Mouse (Mus musculus) neural tube, embryonic 14.5 days (tissue): Measurements from ENCODE around the gene Epha3. TPM values are rescaled to one million over a fixed set of nuclear protein-coding genes. Genes with fewer than 3 reads are reported as not detected.
A peak's percentile ranks its signal among the peaks of the same experiment; 100 is the strongest.

Source experiments
- ATAC-seq: fragments of 200-750 bp; cut with Nextera tagmentation; 2 replicates; pipeline ENCODE4 v1.8.0; 2017; ENCODE audit warnings: low read depth, mild to moderate bottlenecking, moderate TSS enrichment, moderate library complexity
- H3K27ac ChIP-seq: fragments of 300-500 bp; sonication (generic); 2 replicates; pipeline ENCODE4 v1.5.1; 2014; ENCODE audit warnings: low read depth, mild to moderate bottlenecking, control low read depth, low read length, moderate library complexity, mixed read lengths
- H3K27me3 ChIP-seq: fragments of 300-500 bp; sonication (generic); 2 replicates; pipeline ENCODE4 v1.6.1; 2014; ENCODE audit warnings: low read length; ENCODE audit not compliant: control insufficient read depth, insufficient read depth
- H3K36me3 ChIP-seq: fragments of 300-500 bp; sonication (generic); 2 replicates; pipeline ENCODE4 v1.6.1; 2014; ENCODE audit warnings: low read length, mixed read lengths; ENCODE audit not compliant: control insufficient read depth, insufficient read depth
- H3K4me1 ChIP-seq: fragments of 300-500 bp; sonication (generic); 2 replicates; pipeline ENCODE4 v1.6.1; 2014; ENCODE audit warnings: low read length; ENCODE audit not compliant: control insufficient read depth, insufficient read depth
- H3K4me2 ChIP-seq: fragments of 300-500 bp; sonication (generic); 2 replicates; pipeline ENCODE4 v1.6.1; 2014; ENCODE audit warnings: mild to moderate bottlenecking, low read depth, low read length, control low read depth
- H3K4me3 ChIP-seq: fragments of 300-500 bp; sonication (generic); 2 replicates; pipeline ENCODE4 v1.5.1; 2014; ENCODE audit warnings: low read depth, low read length, control low read depth, mixed read lengths
- H3K9ac ChIP-seq: fragments of 300-500 bp; sonication (generic); replicated peaks from 2 replicates; pipeline ENCODE4 v1.6.1; 2014; ENCODE audit warnings: low read depth, mild to moderate bottlenecking, control low read depth, low read length, mixed read lengths
- H3K9me3 ChIP-seq: fragments of 300-500 bp; sonication (generic); 2 replicates; pipeline ENCODE4 v1.6.1; 2016; ENCODE audit warnings: low read length; ENCODE audit not compliant: control insufficient read depth
- WGBS: fragments of 180-500 bp; shearing (Covaris S2); extraction: QIAGEN DNeasy Blood & Tissue Kit; methylation state at CpG from one replicate; pipeline ENCODE4 v1.1.7; 2014; 5-methylcytosine and 5-hydroxymethylcytosine counted together
- polyA plus RNA-seq: library from polyadenylated mRNA; unstranded; fragments of >200 nt; fragmentation: Nextera tagmentation; extraction: Ambion mirVana; gene quantifications from 2 replicates; pipeline ENCODE4 v1.2.1, GENCODE M21; 2014

The Epha3 gene
- 17.0 and 17.6 TPM in 2 replicates for polyA plus RNA-seq

DNA sequence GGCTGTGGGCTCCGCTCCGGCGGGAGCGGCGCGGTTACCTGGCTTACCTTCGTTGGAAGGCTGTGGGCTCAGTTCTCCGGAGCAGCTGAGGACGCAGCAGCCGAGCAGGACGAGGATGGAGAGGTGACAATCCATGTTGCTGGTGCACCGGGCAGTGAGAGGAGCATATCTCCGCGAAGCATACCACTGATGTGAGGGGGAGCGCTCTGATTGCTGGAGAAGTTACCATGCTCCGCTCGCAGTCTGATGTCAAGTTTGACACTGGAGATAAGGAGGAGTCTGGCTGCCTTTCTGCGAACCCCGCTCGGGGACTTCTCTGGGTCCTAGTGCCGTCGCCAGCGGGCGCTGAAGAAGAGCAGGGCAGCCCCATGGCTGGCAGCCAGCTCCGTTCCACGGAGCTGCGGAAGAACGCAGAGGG is at the start of gene Epha3:
TSS of gene Epha3 (minus strand) at position 263 of the 418 bp plus-strand sequence.
- no peaks in the 10 kb centered on the region for H3K27me3 ChIP-seq
- H3K4me1 ChIP-seq: no peaks in the 10 kb centered on the region
- under 1% methylated on average over 28 of the region's 28 CpGs for WGBS
- H3K27ac ChIP-seq: peak within 1 kb of the TSS; percentile 62
- H3K9me3 ChIP-seq: no peaks in the 10 kb centered on the region
- H3K9ac ChIP-seq: peak within 1 kb of the TSS; percentile 62
- H3K4me2 ChIP-seq: peak within 1 kb of the TSS; percentile 83
- H3K4me3 ChIP-seq: peak within 1 kb of the TSS; percentile 64
- ATAC-seq: peak; percentile 87
- H3K36me3 ChIP-seq: no peaks in the 10 kb centered on the region

DNA sequence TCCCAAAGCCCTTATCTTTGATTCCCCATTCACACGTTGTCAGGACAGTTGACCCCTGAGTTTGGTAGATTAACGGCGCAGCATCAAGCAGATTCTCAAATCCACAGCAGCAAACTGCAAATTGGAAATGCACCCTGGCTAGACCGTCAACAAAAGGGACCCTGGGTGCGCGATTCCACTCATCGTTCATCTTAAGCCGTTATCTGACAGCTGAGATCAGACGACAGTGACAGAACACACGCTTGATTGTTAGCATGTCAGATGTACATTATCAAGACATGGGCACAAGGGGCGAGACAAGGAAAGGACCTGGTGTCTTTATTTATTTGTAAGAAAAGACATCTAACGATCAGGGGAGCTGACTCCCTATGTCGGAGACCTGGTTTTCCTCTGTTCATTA is 39.5 kb upstream of the Epha3 start:
- 56% methylated on average over 13 of the region's 13 CpGs for WGBS

GRCm38 (mm10) chr16:63881190-63881589 is 17.2 kb upstream of the Epha3 start:
- ATAC-seq: no peak
- H3K9ac ChIP-seq: no peak overlapping the region
- H3K27ac ChIP-seq: no peak overlapping the region
- H3K9me3 ChIP-seq: no peaks in the 10 kb centered on the region
- H3K4me2 ChIP-seq: no peak overlapping the region
- no peaks in the 10 kb centered on the region for H3K36me3 ChIP-seq
- no peak overlapping the region for H3K4me3 ChIP-seq
- H3K4me1 ChIP-seq: no peaks in the 10 kb centered on the region
- H3K27me3 ChIP-seq: no peaks in the 10 kb centered on the region
- WGBS: 98% methylated on average over 1 of the region's 1 CpGs

More for the DNA sequence above, 39.5 kb upstream of the Epha3 start:
- no peak overlapping the region for H3K4me3 ChIP-seq
- H3K27ac ChIP-seq: no peak overlapping the region
- no peak overlapping the region for H3K9ac ChIP-seq
- no peaks in the 10 kb centered on the region for H3K36me3 ChIP-seq
- H3K4me1 ChIP-seq: no peaks in the 10 kb centered on the region
- ATAC-seq: no peak
- H3K9me3 ChIP-seq: no peaks in the 10 kb centered on the region
- H3K4me2 ChIP-seq: no peak overlapping the region
- H3K27me3 ChIP-seq: no peaks in the 10 kb centered on the region

GRCm38 (mm10) chr16:63872313-63872712 is 8.3 kb upstream of the Epha3 start:
- H3K27me3 ChIP-seq: no peaks in the 10 kb centered on the region
- no peaks in the 10 kb centered on the region for H3K36me3 ChIP-seq
- no peaks in the 10 kb centered on the region for H3K9me3 ChIP-seq
- no peak overlapping the region for H3K4me3 ChIP-seq
- H3K9ac ChIP-seq: no peak overlapping the region
- WGBS: 11% methylated on average over 7 of the region's 7 CpGs
- 0 out of 2 replicates have a peak, but pooled peaks have one; percentile 60 for ATAC-seq
- no peaks in the 10 kb centered on the region for H3K4me1 ChIP-seq
- no peak overlapping the region for H3K4me2 ChIP-seq
- no peak overlapping the region for H3K27ac ChIP-seq

GRCm38 (mm10) chr16:63864463-63864976 is 545 bp upstream of the Epha3 start:
- H3K9me3 ChIP-seq: no peaks in the 10 kb centered on the region
- H3K4me3 ChIP-seq: peak overlapping the region; percentile 64
- 29% methylated on average over 7 of the region's 7 CpGs for WGBS
- H3K4me2 ChIP-seq: peak overlapping the region; percentile 83
- H3K36me3 ChIP-seq: no peaks in the 10 kb centered on the region
- ATAC-seq: peak; percentile 42; the same call in 1 of the 2 replicates
- H3K27me3 ChIP-seq: no peaks in the 10 kb centered on the region
- no peak overlapping the region for H3K27ac ChIP-seq
- no peaks in the 10 kb centered on the region for H3K4me1 ChIP-seq
- peak overlapping the region; percentile 62 for H3K9ac ChIP-seq

DNA sequence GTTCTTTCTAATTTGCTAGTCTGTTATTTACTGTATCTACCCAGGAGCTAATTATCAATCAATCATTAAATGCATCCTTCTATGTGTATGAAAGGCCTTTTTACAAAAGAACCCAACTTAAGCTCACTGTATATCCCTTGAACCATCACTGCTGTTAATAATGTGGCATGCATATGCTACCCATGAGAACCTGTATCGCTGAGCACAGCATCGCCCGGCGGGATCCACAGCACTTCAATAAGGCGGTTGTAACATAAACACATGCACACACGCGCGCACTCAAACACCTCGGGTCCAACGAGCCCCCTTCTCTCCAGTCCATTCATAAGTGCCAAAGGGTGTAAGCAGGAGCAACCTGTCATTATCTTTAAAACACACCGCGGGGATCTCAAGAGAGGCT is 794 bp downstream of the Epha3 start:
- Histone ChIP-seq H3K4me1 (no peaks in the 10 kb centered on the region), H3K9me3 (no peaks in the 10 kb centered on the region), H3K4me3 (peak overlapping the region; percentile 64), H3K36me3 (no peaks in the 10 kb centered on the region), H3K27me3 (no peaks in the 10 kb centered on the region), H3K4me2 (peak overlapping the region; percentile 83), H3K27ac (no peak overlapping the region), H3K9ac (peak overlapping the region; percentile 62)
- WGBS: 2% methylated on average over 12 of the region's 12 CpGs
- peak; percentile 73 for ATAC-seq

DNA sequence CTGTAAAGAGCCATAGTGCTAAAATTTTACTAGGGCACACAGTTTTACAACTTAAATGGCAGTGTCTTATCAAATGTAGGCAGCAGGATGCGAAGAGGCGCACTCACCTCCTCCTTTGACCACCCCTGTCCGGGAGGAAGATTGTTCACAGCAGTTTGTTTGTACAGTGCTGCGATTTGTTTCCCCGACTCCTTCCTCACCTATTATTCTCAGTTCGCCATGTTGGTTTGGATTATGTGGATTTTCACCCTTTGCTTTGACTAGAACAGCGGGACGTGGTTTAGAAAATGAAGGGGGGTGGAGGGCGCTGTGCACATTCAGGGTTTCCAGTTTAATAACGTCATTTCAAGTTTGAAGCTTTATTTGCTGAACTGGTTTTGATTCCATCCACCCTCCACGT is 6.4 kb downstream of the Epha3 start:
- WGBS: under 1% methylated on average over 11 of the region's 11 CpGs
- Histone ChIP-seq H3K9me3 (no peaks in the 10 kb centered on the region), H3K9ac (peak overlapping the region; percentile 59), H3K4me1 (no peaks in the 10 kb centered on the region; the same call in 1 of the 2 replicates), H3K27me3 (no peaks in the 10 kb centered on the region), H3K27ac (peak overlapping the region; percentile 74), H3K4me2 (peak overlapping the region; percentile 73), H3K4me3 (peak overlapping the region; percentile 51), H3K36me3 (no peaks in the 10 kb centered on the region)
- peak; percentile 29 for ATAC-seq

DNA sequence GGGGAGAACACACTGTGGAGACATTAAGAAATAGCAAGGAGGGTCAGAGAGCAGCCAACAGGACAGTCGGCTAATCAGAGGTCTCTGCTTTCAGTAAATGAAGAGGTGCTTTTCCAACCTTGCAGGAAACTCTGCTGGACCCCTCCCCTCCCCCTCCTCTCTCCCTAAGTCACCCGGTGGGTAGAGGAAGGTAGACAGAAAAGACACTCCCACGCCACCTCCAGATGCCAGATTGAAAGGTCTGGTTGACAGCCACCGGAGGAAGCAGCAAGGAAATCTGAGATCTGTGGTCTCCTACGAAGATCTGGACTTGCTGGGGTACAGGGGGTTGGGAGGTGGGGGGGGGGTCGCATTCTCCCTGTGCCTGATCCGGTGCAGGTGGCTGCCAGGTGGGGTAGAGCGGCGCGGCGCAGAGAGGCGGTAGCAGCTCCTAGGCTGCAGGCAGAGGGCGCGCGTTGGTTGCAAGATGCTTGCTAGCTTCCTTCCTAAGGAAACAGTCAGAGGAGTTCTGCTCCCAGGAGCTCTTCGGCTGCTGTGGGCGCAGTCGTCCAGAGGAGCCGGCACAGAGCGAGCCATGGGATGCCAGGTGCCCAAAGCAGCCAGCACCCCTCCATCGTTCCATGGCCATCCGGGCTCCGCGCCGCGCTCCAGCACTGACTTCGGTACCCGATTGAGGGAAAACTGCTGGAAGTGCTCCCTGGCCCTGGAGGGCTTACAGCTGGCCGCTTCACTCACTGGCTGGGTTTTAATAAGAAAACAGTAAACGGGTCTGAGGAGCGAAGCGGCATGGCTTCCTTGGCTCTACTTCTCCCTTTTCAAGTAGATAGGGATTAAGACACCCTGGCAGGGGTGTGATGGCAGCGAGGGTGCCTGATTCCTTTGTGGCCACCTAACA is 7.1 kb downstream of the Epha3 start:
- peak overlapping the region; percentile 74 for H3K27ac ChIP-seq
- WGBS: 1% methylated on average over 33 of the region's 33 CpGs
- peak; percentile 95 for ATAC-seq
- no peaks in the 10 kb centered on the region; the same call in 1 of the 2 replicates for H3K4me1 ChIP-seq
- H3K4me3 ChIP-seq: peak overlapping the region; percentile 51
- peak overlapping the region; percentile 73 for H3K4me2 ChIP-seq
- H3K27me3 ChIP-seq: no peaks in the 10 kb centered on the region
- H3K9ac ChIP-seq: peak overlapping the region; percentile 59
- H3K36me3 ChIP-seq: no peaks in the 10 kb centered on the region
- H3K9me3 ChIP-seq: no peaks in the 10 kb centered on the region

DNA sequence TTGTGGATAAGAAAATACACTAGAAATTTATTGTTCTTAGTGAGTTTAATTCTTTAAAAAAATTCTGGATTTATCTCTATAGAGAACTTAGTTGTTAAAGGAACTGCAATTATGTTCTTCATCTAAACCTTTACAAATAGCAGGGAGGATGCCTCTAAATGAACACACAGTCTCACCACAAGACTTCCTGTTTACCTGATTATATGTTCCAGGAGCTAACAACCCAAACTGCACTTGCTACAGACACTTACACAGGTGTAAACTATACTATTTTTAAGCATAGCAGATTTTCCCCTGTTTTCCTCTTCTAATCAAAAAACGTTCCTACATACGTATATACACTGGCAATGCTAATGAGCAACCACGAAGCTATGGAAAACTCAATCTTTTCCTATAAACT is 13.7 kb downstream of the Epha3 start:
- Histone ChIP-seq H3K4me1 (no peaks in the 10 kb centered on the region), H3K4me2 (no peak overlapping the region), H3K4me3 (no peak overlapping the region), H3K27ac (no peak overlapping the region), H3K9ac (no peak overlapping the region), H3K36me3 (no peaks in the 10 kb centered on the region), H3K9me3 (no peaks in the 10 kb centered on the region), H3K27me3 (no peaks in the 10 kb centered on the region)
- ATAC-seq: no peak
- 87% methylated on average over 3 of the region's 3 CpGs for WGBS
